Mouse (Mus musculus): ENCODE measurements around the gene Olfr800. TPM values are rescaled to one million over a fixed set of nuclear protein-coding genes. Genes with fewer than 3 reads are reported as not detected.

Olfr800 gene
- total RNA-seq, 1 experiment = not detected

DNA sequence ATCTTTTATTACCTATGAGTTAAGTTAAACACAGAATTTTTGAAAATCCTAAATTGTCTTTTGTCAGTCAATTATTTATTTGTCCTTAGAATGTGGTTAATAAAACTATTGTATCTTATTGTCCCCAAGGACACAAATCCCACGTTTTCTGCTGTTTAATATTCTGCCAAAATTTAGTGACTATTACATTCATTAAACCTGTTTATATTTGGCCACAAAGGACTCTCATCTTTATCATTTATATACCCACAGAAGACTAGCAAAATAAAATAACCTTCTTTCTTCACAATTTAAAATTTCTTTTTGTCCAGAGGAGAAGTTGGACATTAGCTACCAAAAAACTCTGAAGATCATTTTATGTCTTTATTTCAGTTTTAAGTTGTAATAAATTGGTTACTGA lies 20.3 kb upstream of the Olfr800 start, which contains the start of gene Olfr799:
Gene Olfr799, plus strand, starts transcription at position 301 of the 400 bp plus-strand sequence.
- no peak for TF ChIP-seq ZC3H11A (IDR thresholded peaks at IDR 0.05; ENCODE audit: borderline replicate concordance, low read depth, low read length)
- TF ChIP-seq MAFK (IDR thresholded peaks at IDR 0.05; ENCODE audit: insufficient read depth, low read depth, low read length) = no peak
- TF ChIP-seq HCFC1 (IDR thresholded peaks at IDR 0.05; ENCODE audit: borderline replicate concordance, insufficient read depth, low read length) = no peak
- TF ChIP-seq CHD2 (IDR thresholded peaks at IDR 0.05; ENCODE audit: low read depth, low read length) = no peak
- no peak for TF ChIP-seq ZNF384 (IDR thresholded peaks at IDR 0.05; ENCODE audit: low read depth, low read length)
- H3K36me3 ChIP-seq (ENCODE audit: control insufficient read depth, insufficient read depth, low read length, poor library complexity, severe bottlenecking) = no peaks in the 10 kb centered on the region
- no peak within 1 kb of the TSS for H3K9ac ChIP-seq (ENCODE audit: insufficient read depth, low read depth, low read length, poor library complexity, severe bottlenecking)
- H3K27ac ChIP-seq (ENCODE audit: insufficient read depth, low read depth, low read length, poor library complexity, severe bottlenecking) = no peak within 1 kb of the TSS
- H3K4me3 ChIP-seq (ENCODE audit: insufficient read depth in 1 of 2, low read depth in 1 of 2, low read length in 2 of 2, poor library complexity in 1 of 2, severe bottlenecking in 1 of 2) = no peak within 1 kb of the TSS
- no peak for DNase-seq (ENCODE audit: low read depth, low spot score)
- no peaks in the 10 kb centered on the region for H3K4me1 ChIP-seq (ENCODE audit: control insufficient read depth in 2 of 2, insufficient read depth in 2 of 2, low read length in 2 of 2, poor library complexity in 1 of 2)
- H3K9me3 ChIP-seq (ENCODE audit: control insufficient read depth, insufficient read depth, low read depth, low read length) = no peaks in the 10 kb centered on the region
- in situ Hi-C loops (cut with MboI; ENCODE audit: low sequenced_read_pairs in 2 of 2, unreplicated experiment in 2 of 2) = no loop called here

DNA sequence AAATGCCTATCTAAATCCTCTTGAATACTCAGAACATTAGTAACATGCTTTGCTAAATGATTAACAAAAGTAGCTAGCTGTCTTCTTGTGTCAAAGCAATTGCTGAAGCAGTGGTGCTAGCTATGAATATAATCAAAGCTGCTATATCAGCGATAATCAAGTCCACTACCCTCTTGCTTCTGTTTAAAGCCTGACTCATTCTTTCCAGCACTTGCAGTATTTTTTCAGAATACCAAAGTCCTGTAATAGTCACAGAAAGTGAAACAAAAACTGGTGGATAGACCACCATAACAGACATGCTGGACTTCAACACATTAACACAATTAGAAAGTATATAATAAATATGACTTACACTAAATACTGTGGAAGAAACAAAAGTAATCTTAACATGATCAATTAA lies 5.7 kb upstream of the Olfr800 start:
- no peak overlapping the region for H3K9ac ChIP-seq (ENCODE audit: insufficient read depth, low read depth, low read length, poor library complexity, severe bottlenecking)
- in situ Hi-C loops (cut with MboI; ENCODE audit: low sequenced_read_pairs in 2 of 2, unreplicated experiment in 2 of 2) = no loop called here
- H3K4me3 ChIP-seq (ENCODE audit: insufficient read depth in 1 of 2, low read depth in 1 of 2, low read length in 2 of 2, poor library complexity in 1 of 2, severe bottlenecking in 1 of 2) = no peak overlapping the region
- no peaks in the 10 kb centered on the region for H3K4me1 ChIP-seq (ENCODE audit: control insufficient read depth in 2 of 2, insufficient read depth in 2 of 2, low read length in 2 of 2, poor library complexity in 1 of 2)
- DNase-seq (ENCODE audit: low read depth, low spot score) = no peak
- no peaks in the 10 kb centered on the region for H3K9me3 ChIP-seq (ENCODE audit: control insufficient read depth, insufficient read depth, low read depth, low read length)
- no peak overlapping the region for H3K27ac ChIP-seq (ENCODE audit: insufficient read depth, low read depth, low read length, poor library complexity, severe bottlenecking)
- TF ChIP-seq ZNF384 (IDR thresholded peaks at IDR 0.05; ENCODE audit: low read depth, low read length) (no peak), CHD2 (IDR thresholded peaks at IDR 0.05; ENCODE audit: low read depth, low read length) (no peak), HCFC1 (IDR thresholded peaks at IDR 0.05; ENCODE audit: borderline replicate concordance, insufficient read depth, low read length) (no peak), ZC3H11A (IDR thresholded peaks at IDR 0.05; ENCODE audit: borderline replicate concordance, low read depth, low read length) (no peak), MAFK (IDR thresholded peaks at IDR 0.05; ENCODE audit: insufficient read depth, low read depth, low read length) (no peak)
- no peaks in the 10 kb centered on the region for H3K36me3 ChIP-seq (ENCODE audit: control insufficient read depth, insufficient read depth, low read length, poor library complexity, severe bottlenecking)

DNA sequence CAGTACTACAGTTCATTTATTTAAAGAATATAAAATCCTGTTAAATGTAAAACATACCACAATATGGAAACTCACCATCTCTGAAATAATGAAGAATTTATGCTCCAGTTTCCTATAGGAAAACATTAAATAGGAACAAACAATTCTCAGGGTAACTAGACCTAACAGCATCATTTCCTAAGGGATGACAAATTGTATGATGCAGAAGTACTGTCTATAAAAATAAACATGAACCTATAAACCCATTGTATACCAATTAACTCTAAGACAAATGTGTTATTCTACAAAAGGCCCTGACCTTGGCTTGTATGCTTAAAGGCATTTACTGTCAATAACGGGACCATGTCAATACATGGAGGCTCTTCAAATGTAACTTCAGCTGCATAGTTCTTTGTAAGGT lies 16.3 kb downstream of the Olfr800 start, which contains the start of gene Olfr801:
Gene Olfr801, minus strand, starts transcription at position 101 of the 400 bp plus-strand sequence.
- DNase-seq (ENCODE audit: low read depth, low spot score) = no peak
- H3K36me3 ChIP-seq (ENCODE audit: control insufficient read depth, insufficient read depth, low read length, poor library complexity, severe bottlenecking) = no peaks in the 10 kb centered on the region
- in situ Hi-C loops (cut with MboI; ENCODE audit: low sequenced_read_pairs in 2 of 2, unreplicated experiment in 2 of 2) = no loop called here
- H3K4me1 ChIP-seq (ENCODE audit: control insufficient read depth in 2 of 2, insufficient read depth in 2 of 2, low read length in 2 of 2, poor library complexity in 1 of 2) = no peaks in the 10 kb centered on the region
- no peaks in the 10 kb centered on the region for H3K9me3 ChIP-seq (ENCODE audit: control insufficient read depth, insufficient read depth, low read depth, low read length)
- TF ChIP-seq CHD2 (IDR thresholded peaks at IDR 0.05; ENCODE audit: low read depth, low read length) = no peak
- no peak within 1 kb of the TSS for H3K27ac ChIP-seq (ENCODE audit: insufficient read depth, low read depth, low read length, poor library complexity, severe bottlenecking)
- no peak within 1 kb of the TSS for H3K4me3 ChIP-seq (ENCODE audit: insufficient read depth in 1 of 2, low read depth in 1 of 2, low read length in 2 of 2, poor library complexity in 1 of 2, severe bottlenecking in 1 of 2)
- H3K9ac ChIP-seq (ENCODE audit: insufficient read depth, low read depth, low read length, poor library complexity, severe bottlenecking) = no peak within 1 kb of the TSS

DNA sequence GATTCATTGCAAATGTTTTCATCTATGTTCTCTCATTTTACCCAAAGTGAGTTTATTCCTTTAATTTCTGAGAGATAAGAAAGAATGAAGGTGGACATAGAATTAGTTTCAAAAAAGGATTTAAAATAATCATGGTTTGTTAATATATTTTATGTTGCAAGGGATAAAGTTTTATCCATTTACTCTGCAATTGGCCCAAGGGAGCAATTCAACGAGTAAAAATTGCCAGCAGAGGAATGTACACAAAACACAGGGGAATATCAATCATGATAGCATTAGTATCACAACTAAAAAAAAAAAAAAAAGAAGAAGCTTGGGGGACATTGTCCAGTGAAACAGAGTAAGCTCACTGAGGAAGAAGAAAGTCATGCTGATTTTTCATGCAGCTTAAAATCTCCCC lies 30.6 kb downstream of the Olfr800 start, which contains the start of gene Olfr802:
Gene Olfr802, minus strand, starts transcription at position 101 of the 400 bp plus-strand sequence.
- no peaks in the 10 kb centered on the region for H3K9me3 ChIP-seq (ENCODE audit: control insufficient read depth, insufficient read depth, low read depth, low read length)
- no peak for DNase-seq (ENCODE audit: low read depth, low spot score)
- in situ Hi-C loops (cut with MboI; ENCODE audit: low sequenced_read_pairs in 2 of 2, unreplicated experiment in 2 of 2) = no loop called here
- no peaks in the 10 kb centered on the region for H3K4me1 ChIP-seq (ENCODE audit: control insufficient read depth in 2 of 2, insufficient read depth in 2 of 2, low read length in 2 of 2, poor library complexity in 1 of 2)
- no peak for TF ChIP-seq ZC3H11A (IDR thresholded peaks at IDR 0.05; ENCODE audit: borderline replicate concordance, low read depth, low read length)
- TF ChIP-seq CHD2 (IDR thresholded peaks at IDR 0.05; ENCODE audit: low read depth, low read length) = no peak
- TF ChIP-seq MAFK (IDR thresholded peaks at IDR 0.05; ENCODE audit: insufficient read depth, low read depth, low read length) = no peak
- H3K4me3 ChIP-seq (ENCODE audit: insufficient read depth in 1 of 2, low read depth in 1 of 2, low read length in 2 of 2, poor library complexity in 1 of 2, severe bottlenecking in 1 of 2) = no peak within 1 kb of the TSS
- no peak within 1 kb of the TSS for H3K9ac ChIP-seq (ENCODE audit: insufficient read depth, low read depth, low read length, poor library complexity, severe bottlenecking)
- H3K36me3 ChIP-seq (ENCODE audit: control insufficient read depth, insufficient read depth, low read length, poor library complexity, severe bottlenecking) = no peaks in the 10 kb centered on the region
- H3K27ac ChIP-seq (ENCODE audit: insufficient read depth, low read depth, low read length, poor library complexity, severe bottlenecking) = no peak within 1 kb of the TSS

DNA sequence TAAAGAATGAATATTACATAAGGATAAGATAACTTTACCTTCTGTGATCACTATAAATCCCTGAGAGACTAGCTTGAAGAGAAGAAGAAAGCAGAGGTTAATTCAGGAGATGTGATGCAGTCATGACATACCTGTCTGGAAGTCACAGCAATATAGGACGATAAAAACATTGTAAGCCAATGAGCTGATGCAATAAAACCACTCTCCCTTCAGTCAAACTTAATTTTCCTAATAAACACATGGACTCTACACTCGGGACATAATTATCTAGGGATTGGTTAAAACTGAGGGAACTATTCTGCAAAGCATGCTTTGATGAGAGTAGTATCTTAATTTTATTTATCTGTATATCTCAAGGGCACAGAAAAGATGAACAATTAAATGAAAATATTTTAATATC lies 36.7 kb downstream of the Olfr800 start, which contains the start of gene Olfr803:
Gene Olfr803, minus strand, starts transcription at position 101 of the 400 bp plus-strand sequence.
- no peak within 1 kb of the TSS for H3K27ac ChIP-seq (ENCODE audit: insufficient read depth, low read depth, low read length, poor library complexity, severe bottlenecking)
- H3K9ac ChIP-seq (ENCODE audit: insufficient read depth, low read depth, low read length, poor library complexity, severe bottlenecking) = no peak within 1 kb of the TSS
- no peak for TF ChIP-seq MAFK (IDR thresholded peaks at IDR 0.05; ENCODE audit: insufficient read depth, low read depth, low read length)
- TF ChIP-seq CHD2 (IDR thresholded peaks at IDR 0.05; ENCODE audit: low read depth, low read length) = no peak
- TF ChIP-seq ZNF384 (IDR thresholded peaks at IDR 0.05; ENCODE audit: low read depth, low read length) = no peak
- no peak for TF ChIP-seq ZC3H11A (IDR thresholded peaks at IDR 0.05; ENCODE audit: borderline replicate concordance, low read depth, low read length)
- TF ChIP-seq HCFC1 (IDR thresholded peaks at IDR 0.05; ENCODE audit: borderline replicate concordance, insufficient read depth, low read length) = no peak
- H3K4me1 ChIP-seq (ENCODE audit: control insufficient read depth in 2 of 2, insufficient read depth in 2 of 2, low read length in 2 of 2, poor library complexity in 1 of 2) = no peaks in the 10 kb centered on the region
- H3K36me3 ChIP-seq (ENCODE audit: control insufficient read depth, insufficient read depth, low read length, poor library complexity, severe bottlenecking) = no peaks in the 10 kb centered on the region
- DNase-seq (ENCODE audit: low read depth, low spot score) = no peak
- H3K9me3 ChIP-seq (ENCODE audit: control insufficient read depth, insufficient read depth, low read depth, low read length) = no peaks in the 10 kb centered on the region
- H3K4me3 ChIP-seq (ENCODE audit: insufficient read depth in 1 of 2, low read depth in 1 of 2, low read length in 2 of 2, poor library complexity in 1 of 2, severe bottlenecking in 1 of 2) = no peak within 1 kb of the TSS
- in situ Hi-C loops (cut with MboI; ENCODE audit: low sequenced_read_pairs in 2 of 2, unreplicated experiment in 2 of 2) = no loop called here

All from ES-E14 (cell line).